Mouse (Mus musculus): ENCODE results near the gene Ephx1. TPM values are rescaled to one million over a fixed set of nuclear protein-coding genes. Genes with fewer than 3 reads are reported as not detected.

Gene Ephx1
- polyA plus RNA-seq, 1 experiment from 2014 or later = 1.5 TPM

DNA sequence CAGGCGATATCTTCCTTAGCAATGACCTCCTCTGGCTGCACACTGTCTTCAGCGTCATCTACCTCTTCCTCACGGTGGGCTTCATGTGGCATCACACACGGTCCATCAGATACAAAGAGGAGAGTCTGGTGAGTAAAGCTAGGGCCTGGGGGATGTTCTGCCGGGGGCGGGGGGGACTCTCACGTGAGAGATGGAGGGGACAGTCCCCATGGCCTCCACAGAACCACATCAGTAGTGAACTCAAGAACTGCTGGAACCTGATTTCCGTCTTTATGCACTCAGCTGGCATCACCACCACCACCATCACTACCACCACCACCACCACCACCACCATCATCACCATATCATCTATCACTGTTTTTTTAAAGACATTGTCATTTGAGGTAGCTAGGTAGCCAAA lies 64.3 kb downstream of the Ephx1 start:
- H3K36me3 ChIP-seq = no peaks in the 10 kb centered on the region
- WGBS = 91% methylated on average over 8 of the region's 8 CpGs
- no peak overlapping the region for H3K27ac ChIP-seq
- no peaks in the 10 kb centered on the region for H3K27me3 ChIP-seq (ENCODE audit: insufficient read depth, poor library complexity, severe bottlenecking)
- no peaks in the 10 kb centered on the region for H3K9me3 ChIP-seq
- no peak for DNase-seq (ENCODE audit: low spot score)
- peaks cover 8% of the 10 kb centered on the region for H3K4me1 ChIP-seq (replicated peaks)
- H3K4me3 ChIP-seq = no peak overlapping the region

GRCm38 (mm10) chr1:180952808-180953207 lies 67.9 kb downstream of the Ephx1 start:
- no peak overlapping the region for H3K27ac ChIP-seq
- no peaks in the 10 kb centered on the region for H3K9me3 ChIP-seq
- H3K27me3 ChIP-seq (ENCODE audit: insufficient read depth, poor library complexity, severe bottlenecking) = no peaks in the 10 kb centered on the region
- no peaks in the 10 kb centered on the region for H3K36me3 ChIP-seq
- WGBS = 94% methylated on average over 5 of the region's 5 CpGs
- no peak overlapping the region for H3K4me3 ChIP-seq
- DNase-seq (ENCODE audit: low spot score) = no peak
- H3K4me1 ChIP-seq (replicated peaks) = peaks cover 10% of the 10 kb centered on the region

DNA sequence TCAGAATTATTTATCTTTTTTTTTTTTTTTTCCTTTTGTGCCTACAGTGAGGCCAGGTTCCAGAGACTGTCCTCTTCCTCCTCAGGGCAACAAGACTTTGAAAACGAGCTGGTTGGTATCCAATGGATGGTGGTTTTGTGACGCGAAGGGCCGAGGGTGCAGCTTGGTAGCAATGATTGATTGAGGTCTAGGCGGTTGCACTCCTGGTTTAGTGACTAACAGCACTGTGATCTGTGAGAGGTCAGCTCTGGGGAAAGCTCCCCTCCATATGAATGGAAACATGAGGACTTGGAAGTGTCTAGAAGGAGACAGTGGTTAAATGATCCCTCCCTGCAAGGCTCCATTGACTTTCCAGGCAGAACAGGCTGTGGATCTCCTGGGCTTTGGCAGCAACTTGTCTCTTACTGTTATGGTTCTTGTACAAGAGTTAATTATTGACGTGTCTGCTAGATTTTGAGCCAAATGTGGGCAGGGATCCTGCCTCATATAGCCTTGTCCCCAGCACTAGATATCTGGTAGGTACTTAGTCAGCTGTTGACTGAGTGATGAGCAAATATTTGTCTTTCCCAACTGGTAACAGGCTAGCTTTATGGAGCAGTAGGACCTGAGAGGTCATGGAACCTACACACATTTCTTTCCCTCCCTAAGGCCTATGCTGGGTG lies 68.5 kb downstream of the Ephx1 start:
- Histone ChIP-seq H3K27ac (no peak overlapping the region), H3K4me1 (replicated peaks) (peaks cover 10% of the 10 kb centered on the region), H3K27me3 (ENCODE audit: insufficient read depth, poor library complexity, severe bottlenecking) (no peaks in the 10 kb centered on the region), H3K36me3 (no peaks in the 10 kb centered on the region), H3K4me3 (no peak overlapping the region), H3K9me3 (no peaks in the 10 kb centered on the region)
- WGBS = 79% methylated on average over 6 of the region's 6 CpGs
- DNase-seq (ENCODE audit: low spot score) = no peak

DNA sequence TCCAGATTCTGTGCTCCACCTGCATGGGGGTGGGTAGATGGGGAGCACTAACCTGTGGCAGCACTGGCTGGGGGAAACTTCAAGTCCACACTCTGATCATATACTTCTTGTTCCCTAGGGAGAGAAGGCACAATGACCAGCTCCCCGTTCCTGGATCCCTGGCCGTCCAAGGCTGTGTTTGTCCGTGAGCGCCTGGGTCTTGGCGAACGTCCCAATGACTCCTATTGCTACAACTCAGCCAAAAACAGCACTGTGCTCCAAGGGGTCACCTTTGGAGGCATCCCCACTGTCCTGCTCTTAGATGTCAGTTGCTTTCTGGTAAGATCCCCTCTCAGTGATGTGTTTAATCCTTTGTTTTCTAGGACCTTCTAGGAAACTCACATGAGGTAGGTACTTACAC lies 74.3 kb downstream of the Ephx1 start:
- Histone ChIP-seq H3K27ac (peak overlapping the region; percentile 59; the same call in 1 of the 2 replicates), H3K27me3 (ENCODE audit: insufficient read depth, poor library complexity, severe bottlenecking) (peaks cover 40% of the 10 kb centered on the region), H3K9me3 (no peaks in the 10 kb centered on the region), H3K4me3 (no peak overlapping the region), H3K36me3 (no peaks in the 10 kb centered on the region), H3K4me1 (replicated peaks) (peaks cover 41% of the 10 kb centered on the region)
- no peak for DNase-seq (ENCODE audit: low spot score)
- WGBS = 93% methylated on average over 6 of the region's 6 CpGs

- Histone ChIP-seq H3K4me3 (peak overlapping the region; percentile 23; the same call in 1 of the 2 replicates), H3K9me3 (no peaks in the 10 kb centered on the region), H3K4me1 (replicated peaks) (peaks cover 47% of the 10 kb centered on the region), H3K27me3 (ENCODE audit: insufficient read depth, poor library complexity, severe bottlenecking) (peaks cover 52% of the 10 kb centered on the region), H3K27ac (peak overlapping the region; percentile 59), H3K36me3 (no peaks in the 10 kb centered on the region)
- peak; percentile 57 for DNase-seq (ENCODE audit: low spot score)
- 33% methylated on average over 20 of the region's 20 CpGs for WGBS
These were observed 75.4 kb downstream of the Ephx1 start for GRCm38 (mm10) chr1:180945001-180945980.

DNA sequence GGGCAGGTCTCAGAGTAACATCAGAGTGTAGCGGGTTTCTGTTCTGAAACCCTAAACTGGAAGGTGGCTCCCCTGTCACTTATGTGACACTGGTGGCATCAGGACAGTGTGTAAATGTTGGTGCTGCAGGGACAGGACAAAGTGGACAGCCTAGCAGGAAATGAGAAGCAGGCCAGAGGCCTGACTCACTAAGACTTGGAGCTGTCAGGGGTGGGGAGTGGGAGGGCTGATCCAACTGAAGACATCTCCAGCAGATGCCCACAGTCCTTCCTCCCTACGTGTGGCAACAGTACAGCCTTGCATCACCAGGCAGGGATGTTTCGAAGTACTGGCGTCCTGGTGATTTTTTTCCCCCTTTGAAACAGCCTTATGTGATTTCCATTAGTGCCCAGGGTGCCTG lies 76.2 kb downstream of the Ephx1 start:
- Histone ChIP-seq H3K36me3 (no peaks in the 10 kb centered on the region), H3K9me3 (no peaks in the 10 kb centered on the region), H3K4me3 (no peak overlapping the region), H3K27ac (no peak overlapping the region), H3K4me1 (replicated peaks) (peaks cover 47% of the 10 kb centered on the region), H3K27me3 (ENCODE audit: insufficient read depth, poor library complexity, severe bottlenecking) (peaks cover 58% of the 10 kb centered on the region)
- DNase-seq (ENCODE audit: low spot score) = no peak
- 75% methylated on average over 4 of the region's 4 CpGs for WGBS

- H3K4me3 ChIP-seq = no peak overlapping the region
- no peak for DNase-seq (ENCODE audit: low spot score)
- no peak overlapping the region for H3K27ac ChIP-seq
- WGBS = 78% methylated on average over 1 of the region's 1 CpGs
- H3K36me3 ChIP-seq = no peaks in the 10 kb centered on the region
- H3K4me1 ChIP-seq (replicated peaks) = peaks cover 47% of the 10 kb centered on the region
- H3K27me3 ChIP-seq (ENCODE audit: insufficient read depth, poor library complexity, severe bottlenecking) = peaks cover 58% of the 10 kb centered on the region
- no peaks in the 10 kb centered on the region for H3K9me3 ChIP-seq
These were observed 76.8 kb downstream of the Ephx1 start for GRCm38 (mm10) chr1:180943896-180944295.

- H3K9me3 ChIP-seq = no peaks in the 10 kb centered on the region
- peaks cover 47% of the 10 kb centered on the region for H3K4me1 ChIP-seq (replicated peaks)
- peaks cover 63% of the 10 kb centered on the region for H3K27me3 ChIP-seq (ENCODE audit: insufficient read depth, poor library complexity, severe bottlenecking)
These were observed 77.6 kb downstream of the Ephx1 start for GRCm38 (mm10) chr1:180943032-180943644.

GRCm38 (mm10) chr1:180942166-180943031 lies 78.3 kb downstream of the Ephx1 start, which contains the start of gene Tmem63a:
Tmem63a (plus strand) TSS chr1:180942344.
- Histone ChIP-seq H3K4me1 (replicated peaks) (peaks cover 51% of the 10 kb centered on the region), H3K27me3 (ENCODE audit: insufficient read depth, poor library complexity, severe bottlenecking) (peaks cover 71% of the 10 kb centered on the region), H3K27ac (peak within 1 kb of the TSS; percentile 88), H3K9me3 (no peaks in the 10 kb centered on the region), H3K4me3 (peak within 1 kb of the TSS; percentile 87), H3K36me3 (no peaks in the 10 kb centered on the region)
- DNase-seq (ENCODE audit: low spot score) = peak; percentile 79
- under 1% methylated on average over 73 of the region's 73 CpGs for WGBS

More at GRCm38 (mm10) chr1:180943032-180943644, 77.6 kb downstream of the Ephx1 start:
- no peaks in the 10 kb centered on the region for H3K36me3 ChIP-seq
- H3K27ac ChIP-seq = peak overlapping the region; percentile 88
- DNase-seq (ENCODE audit: low spot score) = no peak
- WGBS = 42% methylated on average over 11 of the region's 11 CpGs
- H3K4me3 ChIP-seq = peak overlapping the region; percentile 87

- Histone ChIP-seq H3K9me3 (no peaks in the 10 kb centered on the region), H3K27ac (peak overlapping the region; percentile 88), H3K4me3 (peak overlapping the region; percentile 87), H3K36me3 (no peaks in the 10 kb centered on the region), H3K27me3 (ENCODE audit: insufficient read depth, poor library complexity, severe bottlenecking) (peaks cover 78% of the 10 kb centered on the region), H3K4me1 (replicated peaks) (peaks cover 56% of the 10 kb centered on the region)
- DNase-seq (ENCODE audit: low spot score) = no peak
- 3% methylated on average over 18 of the region's 18 CpGs for WGBS
These were observed 79.0 kb downstream of the Ephx1 start for GRCm38 (mm10) chr1:180941726-180942125.

- peak overlapping the region; percentile 87; the same call in 1 of the 2 replicates for H3K4me3 ChIP-seq
- H3K27me3 ChIP-seq (ENCODE audit: insufficient read depth, poor library complexity, severe bottlenecking) = peaks cover 86% of the 10 kb centered on the region
- no peak for DNase-seq (ENCODE audit: low spot score)
- H3K36me3 ChIP-seq = no peaks in the 10 kb centered on the region
- H3K9me3 ChIP-seq = no peaks in the 10 kb centered on the region
- H3K27ac ChIP-seq = no peak overlapping the region
- peaks cover 54% of the 10 kb centered on the region for H3K4me1 ChIP-seq (replicated peaks)
- 86% methylated on average over 7 of the region's 7 CpGs for WGBS
These were observed 79.8 kb downstream of the Ephx1 start for GRCm38 (mm10) chr1:180940776-180941460.
